Mouse (Mus musculus) heart, adult 2 months (tissue): Measurements from ENCODE around the gene Tgm2. TPM values are rescaled to one million over a fixed set of nuclear protein-coding genes. Genes with fewer than 3 reads are reported as not detected.
A peak's percentile ranks its signal among the peaks of the same experiment; 100 is the strongest.

ENCODE experiments used
- DNase-seq, 2 experiments: peaks; one replicate each; pipeline ENCODE4 v3.0.0; 2021
- H3K27ac ChIP-seq: fragments of 200-600 bp; 2 replicates; pipeline ENCODE4 v1.8.1; 2022
- H3K27me3 ChIP-seq: fragments of 200-500 bp; 2 replicates; pipeline ENCODE4 v1.6.1; 2012; ENCODE audit warnings: mild to moderate bottlenecking, low read length, inconsistent platforms, mixed read lengths; ENCODE audit not compliant: control insufficient read depth, insufficient read depth
- H3K36me3 ChIP-seq: fragments of 200-500 bp; 2 replicates; pipeline ENCODE4 v1.6.1; 2012; ENCODE audit warnings: low read length, inconsistent platforms; ENCODE audit not compliant: control insufficient read depth, insufficient read depth
- H3K4me1 ChIP-seq: fragments of 200-500 bp; 2 replicates; pipeline ENCODE4 v1.6.1; 2011; ENCODE audit warnings: low read length; ENCODE audit not compliant: control insufficient read depth, insufficient read depth
- H3K4me3 ChIP-seq: fragments of 200-600 bp; 2 replicates; pipeline ENCODE4 v1.8.1; 2022
- H3K79me2 ChIP-seq: fragments of 200-500 bp; replicated peaks from 2 replicates; pipeline ENCODE4 v1.6.1; 2012; ENCODE audit warnings: mild to moderate bottlenecking, inconsistent platforms, low read length, moderate library complexity, mixed read lengths; ENCODE audit not compliant: control insufficient read depth, insufficient read depth
- H3K9ac ChIP-seq: fragments of 200-500 bp; 2 replicates; pipeline ENCODE4 v1.6.1; 2012; ENCODE audit warnings: low read depth, mild to moderate bottlenecking, control low read depth, inconsistent platforms, low read length, mixed read lengths
- CTCF ChIP-seq: fragments of 200-600 bp; IDR thresholded peaks from 2 replicates; pipeline ENCODE4 v1.8.1; 2022; ENCODE audit warnings: antibody characterized with exemption, mild to moderate bottlenecking, moderate library complexity
- EP300 ChIP-seq: fragments of 200-500 bp; IDR thresholded peaks from 2 replicates; pipeline ENCODE4 v1.6.1; 2011; ENCODE audit warnings: low read depth, low read length, control low read depth; ENCODE audit not compliant: insufficient read depth
- POLR2A ChIP-seq: fragments of 200-500 bp; IDR thresholded peaks from 2 replicates; pipeline ENCODE4 v1.6.1; 2011; ENCODE audit warnings: mild to moderate bottlenecking, low read depth, low read length, control low read depth; ENCODE audit not compliant: insufficient read depth
- WGBS: fragments of 180-500 bp; shearing (Covaris S2); methylation state at CpG from one replicate; pipeline ENCODE4 v1.1.7; 2018; 5-methylcytosine and 5-hydroxymethylcytosine counted together
- intact Hi-C: fragments of 180-260 bp; cut with DNase I; formaldehyde crosslinking; loops from one replicate; pipeline ENCODE4 v1.15.1; 2025
- polyA plus RNA-seq: library from polyadenylated mRNA; depleted of rRNA; stranded (reverse); fragments of >200 nt; gene quantifications from 2 replicates; pipeline ENCODE4 v1.2.3, GENCODE M21; 2012
- total RNA-seq, 2 experiments: library from RNA; stranded (reverse); gene quantifications; 2 replicates each; pipeline ENCODE4 v1.2.3; 2021

Gene Tgm2
- total and polyA plus RNA-seq, 3 experiments: 155 to 286 (median 270) TPM

- no peak for DNase-seq
- WGBS: 84% methylated on average over 11 of the region's 11 CpGs
- TF ChIP-seq EP300: no peak
- no peak for TF ChIP-seq CTCF
- TF ChIP-seq POLR2A: no peak
- H3K79me2 ChIP-seq: no peaks in the 10 kb centered on the region
- H3K27me3 ChIP-seq: no peaks in the 10 kb centered on the region
- intact Hi-C loops: no loop called here
- no peak overlapping the region for H3K4me3 ChIP-seq
- no peak overlapping the region for H3K9ac ChIP-seq
- peaks cover 5% of the 10 kb centered on the region for H3K4me1 ChIP-seq
- H3K27ac ChIP-seq: no peak overlapping the region
- no peaks in the 10 kb centered on the region for H3K36me3 ChIP-seq
These were observed 40.1 kb upstream of the Tgm2 start for GRCm38 (mm10) chr2:158186206-158186871.

DNA sequence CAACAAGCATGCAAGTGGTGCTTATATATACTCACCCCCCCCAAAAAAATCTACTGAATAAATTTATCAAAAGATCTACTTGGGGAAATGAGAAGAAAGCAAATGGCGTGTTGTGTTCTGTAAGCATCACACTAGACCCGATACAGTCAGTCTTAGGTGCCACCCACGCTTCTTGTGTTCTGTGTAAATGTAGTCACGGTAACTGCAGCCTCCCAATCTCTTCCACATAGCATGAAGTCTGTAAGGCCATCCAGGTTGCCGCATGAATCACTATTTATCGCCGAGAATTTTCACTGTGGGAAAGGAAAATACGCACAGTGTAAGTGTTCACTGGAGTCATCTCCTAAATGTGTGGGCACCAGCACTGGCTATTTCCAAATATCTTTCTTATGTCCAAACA, 37.0 kb upstream of the Tgm2 start:
- TF ChIP-seq POLR2A: no peak
- no peak for TF ChIP-seq EP300
- TF ChIP-seq CTCF: no peak
- no peaks in the 10 kb centered on the region for H3K79me2 ChIP-seq
- DNase-seq: no peak
- H3K36me3 ChIP-seq: no peaks in the 10 kb centered on the region
- H3K4me1 ChIP-seq: peaks cover 3% of the 10 kb centered on the region
- no peak overlapping the region for H3K9ac ChIP-seq
- H3K27ac ChIP-seq: no peak overlapping the region
- no peaks in the 10 kb centered on the region for H3K27me3 ChIP-seq
- intact Hi-C loops: no loop called here
- WGBS: 84% methylated on average over 8 of the region's 8 CpGs
- no peak overlapping the region for H3K4me3 ChIP-seq

DNA sequence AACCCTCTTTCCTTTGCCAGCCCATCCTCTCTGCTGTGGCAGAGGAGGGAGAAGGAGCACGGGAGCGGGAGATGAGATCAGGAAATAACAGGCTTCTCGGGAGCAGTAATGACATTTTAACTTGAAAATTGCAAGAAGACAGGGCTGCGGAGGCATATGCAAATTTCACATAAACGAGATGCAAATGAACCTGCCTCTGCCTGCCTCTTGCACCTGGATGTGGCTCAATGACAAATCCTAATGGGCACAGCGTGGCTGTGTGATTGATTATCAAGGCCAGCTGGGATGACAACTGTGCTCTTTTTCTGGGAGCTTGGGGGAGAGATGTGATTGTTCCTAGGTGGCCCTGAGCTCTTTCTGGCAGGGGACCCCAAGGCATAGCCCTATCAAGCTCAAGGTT, 35.7 kb upstream of the Tgm2 start:
- Histone ChIP-seq H3K9ac (no peak overlapping the region), H3K4me1 (peaks cover 3% of the 10 kb centered on the region), H3K27me3 (no peaks in the 10 kb centered on the region), H3K4me3 (no peak overlapping the region), H3K36me3 (no peaks in the 10 kb centered on the region), H3K27ac (no peak overlapping the region), H3K79me2 (no peaks in the 10 kb centered on the region)
- TF ChIP-seq CTCF (no peak), EP300 (no peak), POLR2A (no peak)
- DNase-seq: no peak
- intact Hi-C loops: loop anchor here (2.0 kb wide), 1 partner anchor 75 kb away; no protein-coding TSS in a partner anchor
- WGBS: 83% methylated on average over 6 of the region's 6 CpGs

GRCm38 (mm10) chr2:158180797-158181196, 34.6 kb upstream of the Tgm2 start:
- DNase-seq: peak in 1 of 2 experiments; percentile 68
- no peaks in the 10 kb centered on the region for H3K36me3 ChIP-seq

DNA sequence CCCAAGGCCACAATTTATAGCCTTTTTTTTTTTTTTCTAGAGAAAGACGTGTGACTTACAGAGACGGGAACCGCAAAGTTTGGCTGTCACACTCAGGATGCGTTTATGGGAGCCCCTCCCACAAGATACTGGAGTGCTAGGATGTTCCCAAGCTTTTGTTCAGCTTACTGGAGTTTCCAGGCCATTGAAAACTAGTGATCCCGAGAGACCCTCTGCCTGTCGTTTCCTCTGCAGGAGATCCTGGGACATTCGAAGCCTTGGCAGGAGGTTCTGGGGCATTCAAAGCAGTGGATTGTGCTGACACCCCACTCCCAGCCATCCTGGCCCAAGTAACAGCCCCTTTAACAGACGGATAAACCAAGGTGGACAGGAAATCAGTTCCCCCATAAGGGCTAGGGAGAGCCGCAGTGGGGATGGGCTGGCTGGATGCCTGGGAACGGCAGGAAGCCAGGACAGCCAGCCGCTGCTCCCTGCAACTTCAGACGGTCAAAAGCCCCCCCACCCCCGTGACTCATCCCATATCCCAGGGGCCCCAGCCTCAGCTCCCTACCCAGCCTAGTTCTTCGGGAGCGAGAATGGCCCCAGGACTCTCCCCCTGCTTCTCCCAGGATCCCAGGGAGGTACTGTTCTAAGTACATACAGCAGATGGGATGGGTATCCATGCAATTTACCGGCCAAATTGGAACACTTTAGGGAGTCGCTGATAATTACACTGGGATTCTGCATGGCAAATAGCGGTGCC, 33.3 kb upstream of the Tgm2 start:
- Histone ChIP-seq H3K27me3 (no peaks in the 10 kb centered on the region), H3K9ac (no peak overlapping the region), H3K79me2 (no peaks in the 10 kb centered on the region), H3K27ac (peak overlapping the region; percentile 69), H3K36me3 (no peaks in the 10 kb centered on the region), H3K4me1 (peaks cover 6% of the 10 kb centered on the region), H3K4me3 (peak overlapping the region; percentile 42)
- intact Hi-C loops: loop anchor here (2.0 kb wide), 1 partner anchor 73 kb away; no protein-coding TSS in a partner anchor
- DNase-seq: peak; percentile 77 to 81
- 19% methylated on average over 18 of the region's 18 CpGs for WGBS
- TF ChIP-seq CTCF (no peak), POLR2A (no peak), EP300 (no peak)

More at GRCm38 (mm10) chr2:158180797-158181196, 34.6 kb upstream of the Tgm2 start:
- H3K4me3 ChIP-seq: no peak overlapping the region
- H3K9ac ChIP-seq: no peak overlapping the region
- intact Hi-C loops: loop anchor here (2.0 kb wide), 1 partner anchor 74 kb away; no protein-coding TSS in a partner anchor
- H3K27ac ChIP-seq: no peak overlapping the region
- H3K4me1 ChIP-seq: peaks cover 3% of the 10 kb centered on the region
- TF ChIP-seq CTCF: peak; percentile 82
- no peak for TF ChIP-seq EP300
- no peak for TF ChIP-seq POLR2A
- H3K79me2 ChIP-seq: no peaks in the 10 kb centered on the region
- no peaks in the 10 kb centered on the region for H3K27me3 ChIP-seq
- whole genome bisulfite sequencing: 58% methylated on average over 9 of the region's 9 CpGs

DNA sequence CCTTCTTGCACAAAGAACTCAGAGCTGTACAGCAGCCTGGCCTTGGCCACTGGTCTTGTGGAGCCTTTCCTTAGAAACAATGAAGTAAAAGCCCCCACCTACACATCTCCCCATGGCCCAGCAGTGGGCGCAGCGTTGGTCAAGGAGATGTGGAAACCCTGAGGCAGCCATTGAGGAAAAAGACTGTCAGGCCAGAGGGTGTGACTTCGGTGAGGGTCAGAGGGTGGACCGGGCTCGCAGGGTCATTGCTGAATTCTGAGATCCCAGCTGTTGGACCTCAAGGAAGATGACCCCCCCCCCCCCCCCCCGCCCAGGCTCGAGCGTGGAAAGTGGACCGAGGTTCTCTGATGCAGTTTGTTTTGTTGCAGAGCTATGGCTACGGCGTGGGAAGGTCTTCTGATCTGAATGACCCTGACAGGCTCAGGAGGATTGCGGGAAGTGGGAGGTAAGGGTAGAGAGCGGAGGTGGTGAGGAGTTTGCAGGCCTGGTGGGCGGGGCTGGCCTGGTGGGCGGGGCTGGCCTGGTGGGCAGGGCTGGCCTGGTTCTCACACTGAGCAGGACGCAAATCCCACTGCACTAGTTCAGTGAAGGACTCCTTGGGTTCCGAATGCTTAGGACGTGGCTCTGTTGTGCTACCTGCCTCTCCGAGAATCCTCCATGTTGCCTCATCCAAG, 32.6 kb upstream of the Tgm2 start:
- WGBS: 16% methylated on average over 19 of the region's 19 CpGs
- H3K36me3 ChIP-seq: no peaks in the 10 kb centered on the region
- no peak overlapping the region for H3K9ac ChIP-seq

More for the DNA sequence above, 32.6 kb upstream of the Tgm2 start:
- Histone ChIP-seq H3K27me3 (no peaks in the 10 kb centered on the region), H3K4me1 (peaks cover 6% of the 10 kb centered on the region), H3K79me2 (no peaks in the 10 kb centered on the region), H3K4me3 (peak overlapping the region; percentile 42), H3K27ac (peak overlapping the region; percentile 69)
- DNase-seq: peak; percentile 84 to 88
- peak; percentile 42; the same call in 1 of the 2 replicates for TF ChIP-seq POLR2A
- no peak for TF ChIP-seq EP300
- no peak for TF ChIP-seq CTCF
- intact Hi-C loops: no loop called here
